Mouse (Mus musculus) bone marrow macrophage, adult 2 months (primary cell): Measurements from ENCODE around the gene Vwf. TPM values are rescaled to one million over a fixed set of nuclear protein-coding genes. Genes with fewer than 3 reads are reported as not detected.
A peak's percentile ranks its signal among the peaks of the same experiment; 100 is the strongest.

Experiments used
- H3K27ac ChIP-seq: 2 replicates; pipeline ENCODE4 v1.5.1; 2012; ENCODE audit warnings: low read depth, low read length; ENCODE audit not compliant: insufficient read depth
- H3K4me1 ChIP-seq: 2 replicates; pipeline ENCODE4 v1.6.1; 2012; ENCODE audit warnings: low read length; ENCODE audit not compliant: control insufficient read depth, insufficient read depth
- H3K4me3 ChIP-seq: 2 replicates; pipeline ENCODE4 v1.5.1; 2012; ENCODE audit warnings: mild to moderate bottlenecking, low read length, moderate library complexity; ENCODE audit not compliant: insufficient read depth
- CTCF ChIP-seq: IDR thresholded peaks from 2 replicates; pipeline ENCODE4 v1.5.1; 2012; ENCODE audit warnings: low read depth, mild to moderate bottlenecking, low read length, moderate library complexity
- POLR2A ChIP-seq: IDR thresholded peaks from 2 replicates; pipeline ENCODE4 v1.6.1; 2012; ENCODE audit warnings: mild to moderate bottlenecking, low read depth, low read length, borderline replicate concordance
- polyA plus RNA-seq: library from polyadenylated mRNA; stranded (reverse); fragments of >200 nt; gene quantifications from 2 replicates; pipeline ENCODE4 v1.2.4, GENCODE M21; 2012; ENCODE audit not compliant: missing spikeins, insufficient read depth, insufficient read length

Gene Vwf
- polyA plus RNA-seq, 1 experiment: 11.0 TPM

DNA sequence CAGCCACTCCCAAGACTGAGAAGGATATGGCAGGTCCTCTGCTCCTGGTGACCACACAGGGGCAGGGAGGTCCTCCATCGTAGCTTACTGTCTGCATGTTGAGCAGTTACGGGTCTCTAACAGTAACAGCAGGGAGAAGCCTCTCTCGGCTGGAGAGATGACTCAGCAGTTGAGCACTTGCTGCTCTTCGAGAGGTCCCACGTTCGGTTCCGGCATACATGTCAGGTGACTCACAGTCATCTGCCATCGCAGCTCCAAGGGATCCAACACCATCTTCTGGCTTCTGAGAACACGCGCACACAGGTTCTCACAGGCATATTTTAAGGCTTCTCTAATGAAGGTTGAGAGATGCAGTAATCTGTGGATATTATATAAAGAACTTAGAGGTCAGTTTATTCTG, 6.4 kb upstream of the Vwf start:
- Histone ChIP-seq H3K27ac (peak overlapping the region; percentile 92), H3K4me3 (no peak overlapping the region; the same call in 1 of the 2 replicates), H3K4me1 (peaks cover 44% of the 10 kb centered on the region)
- TF ChIP-seq CTCF (no peak), POLR2A (no peak)

DNA sequence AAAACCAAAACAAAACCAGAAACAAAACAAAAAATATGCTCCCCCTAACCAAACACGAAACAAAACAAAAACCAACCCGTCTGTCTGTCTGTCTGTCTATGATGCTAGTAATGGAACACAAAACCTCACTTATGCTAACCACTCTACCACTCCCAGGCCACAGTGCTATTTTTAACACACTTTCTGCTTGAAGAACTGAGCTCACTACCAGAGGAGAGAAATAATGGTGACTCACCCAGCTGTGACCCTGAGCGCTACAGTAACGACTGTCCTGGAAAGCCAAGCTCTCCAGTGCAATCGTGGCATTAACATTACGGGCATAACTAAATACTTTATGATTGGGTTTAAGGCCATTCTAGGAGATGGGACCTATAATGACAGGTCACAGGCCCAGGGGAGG, 5.7 kb upstream of the Vwf start:
- H3K27ac ChIP-seq: peak overlapping the region; percentile 92
- TF ChIP-seq POLR2A (no peak), CTCF (no peak)
- H3K4me3 ChIP-seq: peak overlapping the region; percentile 19; the same call in 1 of the 2 replicates
- peaks cover 44% of the 10 kb centered on the region for H3K4me1 ChIP-seq

DNA sequence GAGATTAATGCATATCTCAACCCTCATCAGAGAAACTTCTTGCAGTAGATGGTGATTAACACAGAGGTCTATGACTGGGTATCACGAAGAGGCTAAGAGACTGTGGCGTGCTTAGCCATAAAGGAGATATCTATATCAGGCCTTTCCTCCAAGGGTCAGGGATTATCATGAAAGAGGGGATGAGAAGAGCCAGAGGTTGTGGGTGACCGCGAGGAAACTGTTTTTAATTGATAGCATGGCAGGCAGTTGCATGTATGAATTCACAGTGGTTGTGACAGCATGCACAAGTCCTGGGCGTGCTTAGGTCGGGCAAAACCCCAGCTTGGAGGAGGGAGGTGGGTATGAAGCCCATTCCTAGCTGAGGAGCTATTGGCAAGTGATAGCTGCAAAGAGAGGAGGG, 5.3 kb upstream of the Vwf start:
- no peak overlapping the region for H3K4me3 ChIP-seq
- peaks cover 44% of the 10 kb centered on the region for H3K4me1 ChIP-seq
- TF ChIP-seq CTCF (no peak), POLR2A (no peak)
- H3K27ac ChIP-seq: peak overlapping the region; percentile 92

- H3K4me3 ChIP-seq: no peak overlapping the region
- no peak overlapping the region for H3K27ac ChIP-seq
- H3K4me1 ChIP-seq: peaks cover 16% of the 10 kb centered on the region
- TF ChIP-seq CTCF: no peak
- no peak for TF ChIP-seq POLR2A
These were observed 1.8 kb downstream of the Vwf start for GRCm38 (mm10) chr6:125548406-125548805.

DNA sequence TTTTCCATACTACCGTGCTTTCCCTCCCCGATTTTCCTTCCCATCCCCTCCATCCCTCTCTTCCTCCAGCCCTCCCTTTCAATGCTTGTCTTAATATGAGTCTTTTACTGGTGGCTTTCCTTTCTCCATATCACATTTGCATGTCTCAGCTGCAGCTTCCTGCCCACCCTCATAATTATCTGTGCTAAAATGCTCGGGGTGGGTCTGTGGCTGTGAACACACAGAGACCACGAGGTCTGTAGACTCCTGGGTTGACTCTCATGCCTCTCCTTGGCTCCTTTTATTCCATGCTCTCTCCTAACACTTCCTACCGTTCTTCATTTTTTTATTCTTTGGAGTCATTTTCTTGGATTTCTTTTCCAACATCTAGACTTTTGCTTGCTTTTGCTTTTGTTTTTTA, 3.6 kb downstream of the Vwf start:
- H3K4me1 ChIP-seq: peaks cover 14% of the 10 kb centered on the region
- TF ChIP-seq POLR2A: no peak
- TF ChIP-seq CTCF: no peak
- H3K4me3 ChIP-seq: no peak overlapping the region
- no peak overlapping the region for H3K27ac ChIP-seq

- no peak overlapping the region for H3K27ac ChIP-seq
- TF ChIP-seq POLR2A: no peak
- TF ChIP-seq CTCF: no peak
- peaks cover 14% of the 10 kb centered on the region for H3K4me1 ChIP-seq
- H3K4me3 ChIP-seq: no peak overlapping the region
These were observed 6.2 kb downstream of the Vwf start for GRCm38 (mm10) chr6:125552760-125553159.

- Histone ChIP-seq H3K27ac (no peak overlapping the region), H3K4me3 (no peak overlapping the region), H3K4me1 (peaks cover 9% of the 10 kb centered on the region)
- TF ChIP-seq POLR2A (no peak), CTCF (no peak)
These were observed 7.0 kb downstream of the Vwf start for GRCm38 (mm10) chr6:125553551-125553950.

DNA sequence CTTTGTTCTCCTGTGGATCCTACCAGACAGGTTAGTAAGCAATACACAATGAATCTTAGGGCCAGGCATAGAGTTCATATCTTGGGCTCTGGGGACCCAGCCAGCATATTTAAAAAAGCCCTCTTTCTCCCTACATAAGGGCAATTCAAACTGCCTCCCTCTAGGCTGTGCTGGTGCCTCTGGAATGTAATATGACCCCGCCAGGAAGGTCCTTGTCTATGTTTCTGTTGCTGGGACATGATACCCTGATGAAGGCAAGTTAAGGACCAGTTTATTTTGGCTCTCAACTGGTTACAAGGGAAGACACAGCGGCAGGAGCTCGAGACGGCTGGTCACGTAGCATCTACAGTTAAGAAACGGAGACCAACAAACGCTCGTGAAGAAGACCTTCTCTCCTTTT, 12.3 kb downstream of the Vwf start:
- Histone ChIP-seq H3K27ac (no peak overlapping the region), H3K4me1 (peaks cover 3% of the 10 kb centered on the region), H3K4me3 (no peak overlapping the region)
- TF ChIP-seq CTCF: no peak
- no peak for TF ChIP-seq POLR2A

GRCm38 (mm10) chr6:125561031-125561430, 14.5 kb downstream of the Vwf start:
- TF ChIP-seq CTCF (no peak), POLR2A (no peak)
- Histone ChIP-seq H3K27ac (no peak overlapping the region), H3K4me1 (peaks cover 3% of the 10 kb centered on the region)

DNA sequence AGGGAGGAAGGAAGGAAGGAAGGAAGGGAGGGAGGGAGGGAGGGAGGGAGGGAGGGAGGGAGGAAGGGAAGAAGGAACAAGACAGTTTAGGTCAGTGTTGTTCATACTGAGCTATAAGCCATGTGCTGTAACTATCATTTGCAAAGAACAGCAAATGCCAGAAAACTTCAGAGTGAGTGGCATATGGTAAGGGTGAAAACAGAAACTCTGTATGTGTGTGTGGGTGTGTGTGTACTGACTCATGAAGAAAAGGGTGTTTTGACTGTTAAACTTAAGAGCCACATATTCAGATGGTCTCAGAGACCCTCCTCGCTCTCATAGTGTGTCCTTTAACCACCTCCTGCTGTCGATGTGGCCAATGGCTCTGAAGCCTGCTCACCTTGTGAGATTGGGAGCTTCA, 14.9 kb downstream of the Vwf start:
- Histone ChIP-seq H3K27ac (no peak overlapping the region), H3K4me3 (no peak overlapping the region), H3K4me1 (peaks cover 3% of the 10 kb centered on the region)
- no peak for TF ChIP-seq CTCF

More at GRCm38 (mm10) chr6:125561031-125561430, 14.5 kb downstream of the Vwf start:
- H3K4me3 ChIP-seq: no peak overlapping the region

GRCm38 (mm10) chr6:125564812-125565281, 18.3 kb downstream of the Vwf start:
- Histone ChIP-seq H3K27ac (no peak overlapping the region), H3K4me3 (no peak overlapping the region), H3K4me1 (peaks cover 3% of the 10 kb centered on the region)
- no peak for TF ChIP-seq CTCF
